Mouse (Mus musculus) layer of hippocampus, postnatal 36 days (tissue): ENCODE measurements around the gene Vmp1. TPM values are rescaled to one million over a fixed set of nuclear protein-coding genes. Genes with fewer than 3 reads are reported as not detected.

Experiments
- DNase-seq, 2 experiments: peaks; one replicate each; pipeline ENCODE4 v3.0.0; 2022
- microRNA-seq, 2 experiments: library from miRNA; unstranded; fragments of <30 nt; microRNA quantifications; one replicate each; pipeline ENCODE4 v1.2.0; 2021
- total RNA-seq, 2 experiments: library from RNA; stranded (reverse); gene quantifications; 2 replicates each; pipeline ENCODE4 v1.2.3; 2021

The Vmp1 gene
- total RNA-seq, 2 experiments from 2014 or later: 119 to 137 TPM

DNA sequence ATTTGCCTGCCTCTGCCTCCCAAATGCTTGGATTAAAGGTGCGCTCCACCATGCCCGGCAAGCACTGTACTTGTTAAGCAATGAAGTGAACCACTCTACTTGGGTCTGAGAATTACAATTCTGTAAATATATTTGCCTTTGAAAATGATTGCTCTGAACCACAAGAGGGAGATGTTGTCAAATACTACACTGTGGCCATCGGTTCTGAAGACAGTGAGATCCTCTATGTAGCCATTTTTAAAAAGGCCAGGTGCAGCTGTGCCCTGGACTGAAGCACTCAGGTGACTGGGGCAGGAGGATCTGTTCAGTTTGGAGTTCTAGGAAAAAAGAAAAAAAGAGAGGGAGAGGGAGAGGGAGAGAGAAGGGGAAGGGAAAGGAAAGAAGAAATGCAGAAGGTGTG is 115.2 kb downstream of the Vmp1 start:
- no peak for DNase-seq

DNA sequence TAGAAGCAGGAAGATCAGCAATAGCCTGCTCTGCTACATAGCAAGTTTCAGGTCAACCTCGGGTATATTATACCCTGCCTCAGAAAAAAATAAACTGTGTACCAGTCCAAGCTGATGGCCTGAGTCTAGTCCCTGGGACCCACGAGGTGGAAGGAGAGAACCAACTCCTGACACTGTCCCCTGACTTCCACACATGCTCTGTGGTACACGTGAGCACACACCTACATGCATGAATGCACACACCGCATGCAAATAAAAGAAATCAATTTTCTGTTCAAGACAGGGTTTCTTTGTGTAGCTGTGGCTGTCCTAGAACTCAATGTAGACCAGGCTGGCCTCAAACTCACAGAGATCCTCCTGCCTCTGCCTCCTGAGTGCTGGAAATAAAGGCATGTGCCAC is 125.4 kb downstream of the Vmp1 start:
- no peak for DNase-seq

GRCm38 (mm10) chr11:86553525-86553924 is 130.1 kb downstream of the Vmp1 start:
- no peak for DNase-seq

DNA sequence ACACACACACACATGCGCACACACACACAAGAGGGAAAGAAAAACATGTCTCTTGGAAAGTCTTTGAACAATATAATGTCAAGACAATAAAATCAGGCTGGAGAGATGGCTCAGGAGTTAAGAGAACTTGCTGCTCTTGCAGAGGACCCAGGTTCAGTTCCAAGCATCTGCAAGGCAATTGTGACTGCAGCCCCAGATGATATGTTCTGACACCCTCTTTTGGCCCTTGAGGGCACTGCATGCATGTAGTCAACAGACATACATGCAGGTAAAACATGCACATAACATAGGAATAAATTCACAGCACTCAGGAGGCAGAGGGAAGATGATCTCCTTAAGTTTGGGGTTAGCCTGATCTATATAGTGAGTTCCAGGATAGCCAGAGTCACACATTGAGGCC is 136.2 kb downstream of the Vmp1 start:
- no peak for DNase-seq

DNA sequence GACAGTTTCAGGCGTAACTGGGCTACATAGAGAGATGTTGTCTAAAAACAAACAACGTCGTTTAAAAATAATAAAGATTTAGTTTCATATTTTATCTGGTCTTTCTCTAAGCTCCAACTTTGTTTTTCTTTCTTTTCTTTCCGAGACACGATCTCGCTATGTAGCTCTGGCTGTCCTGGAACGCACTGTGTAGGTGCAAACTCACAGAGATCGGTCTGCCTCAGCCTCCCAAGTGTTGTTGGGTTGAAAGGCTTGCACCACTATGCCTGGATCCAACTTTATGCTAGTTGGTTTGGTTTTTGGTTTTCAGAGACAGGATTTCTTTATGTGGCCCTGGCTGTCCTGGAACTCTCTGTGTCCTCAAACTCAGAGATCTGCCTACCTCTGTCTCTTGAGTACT is 138.1 kb downstream of the Vmp1 start:
- DNase-seq: no peak

DNA sequence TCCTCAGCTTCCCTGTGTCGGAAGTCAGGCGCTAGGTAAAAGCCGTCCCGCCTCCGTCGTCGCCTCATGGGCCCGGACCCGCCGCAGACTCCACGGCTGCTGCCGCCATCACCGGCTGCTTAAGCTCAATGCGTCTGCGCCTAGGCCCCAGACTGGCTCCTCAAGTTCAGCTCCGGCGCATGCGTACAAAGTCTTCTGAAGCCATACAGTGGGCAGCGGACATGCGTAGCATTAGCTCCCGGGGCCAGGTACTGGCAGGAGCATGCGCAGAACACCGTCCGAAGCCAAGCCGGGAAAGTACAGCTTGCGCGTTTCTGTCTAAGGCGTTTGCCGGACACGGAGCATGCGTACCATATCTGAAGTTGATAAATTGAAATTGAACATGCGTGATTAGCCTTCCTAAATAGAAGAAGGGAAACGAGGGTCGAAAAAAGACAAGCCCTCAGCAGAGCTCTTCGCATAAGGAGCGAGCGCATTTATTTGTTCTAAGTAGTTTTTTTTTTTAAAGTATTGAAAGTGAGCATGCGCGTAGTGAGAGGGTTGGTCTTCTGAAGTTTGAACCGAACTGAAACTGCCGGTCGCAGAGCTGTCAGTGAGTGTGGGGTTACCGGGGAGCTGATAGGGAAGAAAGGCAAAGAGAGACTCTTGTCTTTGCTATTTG is 138.9 kb downstream of the Vmp1 start, which contains the start of the genes Rps6kb1 and Tubd1:
Rps6kb1 (minus strand) TSS at position 167 of the 661 bp plus-strand sequence.
Tubd1 (plus strand) TSS at position 353 of the 661 bp plus-strand sequence.
- DNase-seq: peak; percentile 99

- DNase-seq: no peak
Measured at GRCm38 (mm10) chr11:86543960-86544638, 139.5 kb downstream of the Vmp1 start.

- no peak for DNase-seq
Measured at GRCm38 (mm10) chr11:86542851-86543250, 140.8 kb downstream of the Vmp1 start.

- DNase-seq: no peak
Measured at GRCm38 (mm10) chr11:86540476-86540845, 143.2 kb downstream of the Vmp1 start.

DNA sequence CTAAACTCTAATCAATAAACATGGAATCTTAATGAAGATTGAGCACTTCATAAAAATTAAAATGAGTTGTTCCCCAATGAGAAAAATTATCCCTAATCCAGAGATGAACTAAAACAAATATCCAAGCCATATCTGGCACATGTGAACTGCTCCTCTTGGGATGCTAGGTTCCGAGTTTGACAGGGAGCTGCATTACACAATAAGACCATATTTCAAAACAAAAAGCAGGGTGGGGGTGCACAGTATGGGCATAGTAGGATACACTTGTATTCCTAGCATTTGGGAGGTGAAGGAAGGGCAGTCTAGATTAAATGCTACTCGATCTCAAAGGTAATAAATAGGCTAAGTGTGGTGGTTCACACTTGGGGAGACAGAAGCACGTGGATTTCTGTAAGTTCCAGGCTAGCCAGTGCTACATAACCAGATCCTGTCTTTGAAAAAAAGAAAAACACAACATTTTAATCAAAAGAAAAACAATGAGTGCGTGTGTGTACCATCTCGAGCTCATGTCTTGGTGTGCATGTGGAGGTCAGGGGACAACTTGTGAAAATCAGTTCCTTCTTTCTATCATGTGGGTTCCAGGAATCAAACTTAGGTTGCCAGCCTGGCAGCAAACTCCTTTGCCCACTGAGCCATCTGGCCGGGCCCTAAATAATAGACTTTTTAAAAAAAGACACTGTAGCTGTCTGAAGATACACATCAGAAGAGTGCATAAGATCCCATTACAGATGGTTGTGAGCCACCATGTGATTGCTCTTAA is 143.7 kb downstream of the Vmp1 start:
- DNase-seq: no peak

- no peak for DNase-seq
Measured at GRCm38 (mm10) chr11:86538786-86539185, 144.8 kb downstream of the Vmp1 start.

DNA sequence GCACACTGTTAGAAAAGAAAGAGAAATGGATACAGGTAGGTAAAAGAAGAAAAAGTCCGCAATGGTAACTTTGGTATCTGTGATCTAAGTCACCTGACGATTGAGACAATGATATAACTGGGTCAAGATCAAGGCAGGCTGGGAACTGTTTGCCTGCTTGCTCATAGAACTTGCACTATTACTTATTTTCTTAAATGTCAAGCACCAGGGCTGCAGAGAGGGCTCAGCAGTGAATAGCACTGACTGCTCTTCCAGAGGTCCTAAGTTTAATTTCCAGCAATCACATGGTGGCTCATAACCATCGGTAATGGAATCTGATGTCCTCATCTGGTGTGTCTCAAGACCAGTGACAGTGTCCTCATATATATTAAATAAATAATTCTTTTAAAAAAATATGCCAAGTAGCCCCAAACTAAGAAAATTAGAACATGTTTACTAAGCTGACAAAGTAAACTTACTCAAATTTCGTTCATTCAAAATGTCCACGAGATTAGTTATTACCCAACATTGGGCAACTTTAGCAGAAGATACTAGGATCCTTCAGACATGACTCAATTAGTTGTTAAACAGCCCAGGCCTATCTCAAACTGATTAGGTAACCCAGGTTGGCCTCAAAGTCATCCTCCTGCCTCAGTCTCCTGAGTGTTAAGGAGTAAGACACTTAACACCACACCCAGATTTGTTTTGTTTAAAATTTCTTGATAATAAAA is 149.3 kb downstream of the Vmp1 start:
- no peak for DNase-seq

Small RNA genes lying within 50 kb of the gene (microRNA-seq; reads per million reads assigned to microRNA genes)
- 949 to 1,479 reads per million in 2 experiments for gene Mir21a

Other genes starting within 250 kb of the Vmp1 start
- 10 to 100 TPM; 28.0 to 32.1 TPM for gene Rnft1, start 199.2 kb downstream of the Vmp1 start, total RNA-seq
- 10 to 100 TPM; 38.5 to 41.6 TPM for gene Rps6kb1, start 139.0 kb downstream of the Vmp1 start, total RNA-seq
- 1 to 10 TPM; 7.0 to 8.8 TPM for gene Tubd1, start 138.8 kb downstream of the Vmp1 start, total RNA-seq
- 10 to 100 TPM; 10.1 to 10.3 TPM for gene Ptrh2, start 149 bp upstream of the Vmp1 start, total RNA-seq
- 100 to 1,000 TPM; 451 to 472 TPM for gene Cltc, start 73.7 kb upstream of the Vmp1 start, total RNA-seq
- 10 to 100 TPM; 29.7 to 34.3 TPM for gene Dhx40, start 123.9 kb upstream of the Vmp1 start, total RNA-seq